Mouse (Mus musculus) frontal cortex, adult (tissue): ENCODE data around the gene Med13l.

Source experiments
- ATAC-seq: cut with Nextera tagmentation; 2 replicates; pipeline ENCODE4 v1.9.2; 2017; ENCODE audit warnings: mild to moderate bottlenecking, moderate library complexity, mixed read lengths; ENCODE audit not compliant: low TSS enrichment

Gene Med13l

GRCm38 (mm10) chr5:118691025-118691709 lies 130.7 kb downstream of the Med13l start:
- no peak for ATAC-seq

- no peak for ATAC-seq
Observed at GRCm38 (mm10) chr5:118691710-118692040, 131.2 kb downstream of the Med13l start.

GRCm38 (mm10) chr5:118693996-118694395 lies 133.5 kb downstream of the Med13l start:
- no peak for ATAC-seq

GRCm38 (mm10) chr5:118697073-118697472 lies 136.6 kb downstream of the Med13l start:
- no peak for ATAC-seq

- no peak for ATAC-seq
Observed at GRCm38 (mm10) chr5:118700978-118701377, 140.5 kb downstream of the Med13l start.

GRCm38 (mm10) chr5:118702674-118703073 lies 142.2 kb downstream of the Med13l start:
- no peak for ATAC-seq

- no peak for ATAC-seq
Observed at GRCm38 (mm10) chr5:118704148-118704547, 143.7 kb downstream of the Med13l start.

- ATAC-seq, result no peak
Observed at GRCm38 (mm10) chr5:118704960-118705359, 144.5 kb downstream of the Med13l start.

GRCm38 (mm10) chr5:118706009-118706408 lies 145.5 kb downstream of the Med13l start:
- ATAC-seq, result no peak

- ATAC-seq, result no peak
Observed at GRCm38 (mm10) chr5:118706414-118706813, 145.9 kb downstream of the Med13l start.

GRCm38 (mm10) chr5:118707501-118707900 lies 147.0 kb downstream of the Med13l start:
- ATAC-seq, result no peak

GRCm38 (mm10) chr5:118708215-118708949 lies 147.9 kb downstream of the Med13l start:
- peak; percentile 66 for ATAC-seq

- no peak for ATAC-seq
Observed at GRCm38 (mm10) chr5:118709847-118710251, 149.4 kb downstream of the Med13l start.

- no peak for ATAC-seq
Observed at GRCm38 (mm10) chr5:118715518-118715917, 155.0 kb downstream of the Med13l start.

GRCm38 (mm10) chr5:118716295-118717271 lies 156.1 kb downstream of the Med13l start:
- peak; percentile 83 for ATAC-seq

- ATAC-seq, result no peak
Observed at GRCm38 (mm10) chr5:118717456-118717855, 157.0 kb downstream of the Med13l start.

GRCm38 (mm10) chr5:118718070-118718469 lies 157.6 kb downstream of the Med13l start:
- ATAC-seq, result no peak

- ATAC-seq, result no peak
Observed at GRCm38 (mm10) chr5:118721416-118721815, 160.9 kb downstream of the Med13l start.

- no peak for ATAC-seq
Observed at GRCm38 (mm10) chr5:118721848-118722247, 161.4 kb downstream of the Med13l start.

GRCm38 (mm10) chr5:118722456-118722855 lies 162.0 kb downstream of the Med13l start:
- no peak for ATAC-seq

GRCm38 (mm10) chr5:118725425-118725824 lies 164.9 kb downstream of the Med13l start:
- ATAC-seq, result no peak

- ATAC-seq, result no peak
Observed at GRCm38 (mm10) chr5:118725886-118726505, 165.5 kb downstream of the Med13l start.
